Mouse (Mus musculus) left cerebral cortex, adult 11 months (tissue): ENCODE data around the gene Wwox.

Source experiments
- DNase-seq: peaks from one replicate; pipeline ENCODE4 v3.0.0; 2022; ENCODE audit warnings: low spot score

Wwox gene

GRCm38 (mm10) chr8:114897432-114897831, 458.0 kb downstream of the Wwox start:
- no peak for DNase-seq

GRCm38 (mm10) chr8:114899157-114899556, 459.7 kb downstream of the Wwox start:
- no peak for DNase-seq

GRCm38 (mm10) chr8:114902584-114902983, 463.1 kb downstream of the Wwox start:
- no peak for DNase-seq

- DNase-seq, result no peak
Measured at GRCm38 (mm10) chr8:114908086-114908485, 468.6 kb downstream of the Wwox start.

GRCm38 (mm10) chr8:114908589-114908988, 469.1 kb downstream of the Wwox start:
- no peak for DNase-seq

GRCm38 (mm10) chr8:114909146-114909545, 469.7 kb downstream of the Wwox start:
- no peak for DNase-seq

GRCm38 (mm10) chr8:114911031-114911580, 471.7 kb downstream of the Wwox start:
- no peak for DNase-seq

GRCm38 (mm10) chr8:114923629-114924028, 484.2 kb downstream of the Wwox start:
- peak; percentile 18 for DNase-seq

- no peak for DNase-seq
Measured at GRCm38 (mm10) chr8:114927412-114927811, 488.0 kb downstream of the Wwox start.

- DNase-seq, result no peak
Measured at GRCm38 (mm10) chr8:114927917-114928316, 488.5 kb downstream of the Wwox start.

- no peak for DNase-seq
Measured at GRCm38 (mm10) chr8:114929597-114929996, 490.1 kb downstream of the Wwox start.

GRCm38 (mm10) chr8:114932071-114932630, 492.7 kb downstream of the Wwox start:
- no peak for DNase-seq

- DNase-seq, result no peak
Measured at GRCm38 (mm10) chr8:114933248-114933647, 493.8 kb downstream of the Wwox start.

GRCm38 (mm10) chr8:114936887-114937286, 497.4 kb downstream of the Wwox start:
- no peak for DNase-seq

- no peak for DNase-seq
Measured at GRCm38 (mm10) chr8:114939338-114939737, 499.9 kb downstream of the Wwox start.

GRCm38 (mm10) chr8:114941096-114941495, 501.6 kb downstream of the Wwox start:
- no peak for DNase-seq

- DNase-seq, result no peak
Measured at GRCm38 (mm10) chr8:114941644-114942043, 502.2 kb downstream of the Wwox start.

GRCm38 (mm10) chr8:114947921-114948320, 508.5 kb downstream of the Wwox start:
- DNase-seq, result no peak

GRCm38 (mm10) chr8:114956377-114957168, 517.1 kb downstream of the Wwox start:
- no peak for DNase-seq

GRCm38 (mm10) chr8:114958437-114959107, 519.1 kb downstream of the Wwox start:
- DNase-seq, result no peak

- DNase-seq, result no peak
Measured at GRCm38 (mm10) chr8:114959406-114959805, 520.0 kb downstream of the Wwox start.

- DNase-seq, result no peak
Measured at GRCm38 (mm10) chr8:114962494-114962893, 523.0 kb downstream of the Wwox start.

GRCm38 (mm10) chr8:114963282-114963681, 523.8 kb downstream of the Wwox start:
- no peak for DNase-seq
